Mouse (Mus musculus): ENCODE data around the gene Kcnd2. TPM values are rescaled to one million over a fixed set of nuclear protein-coding genes. Genes with fewer than 3 reads are reported as not detected.
"Not testable (repeated sequence)": the region's sequence is repeated elsewhere in the genome, so short reads cannot be mapped to it uniquely, and the experiment has no call there.

The Kcnd2 gene
- polyA plus RNA-seq, 1 experiment from 2014 or later: not detected

DNA sequence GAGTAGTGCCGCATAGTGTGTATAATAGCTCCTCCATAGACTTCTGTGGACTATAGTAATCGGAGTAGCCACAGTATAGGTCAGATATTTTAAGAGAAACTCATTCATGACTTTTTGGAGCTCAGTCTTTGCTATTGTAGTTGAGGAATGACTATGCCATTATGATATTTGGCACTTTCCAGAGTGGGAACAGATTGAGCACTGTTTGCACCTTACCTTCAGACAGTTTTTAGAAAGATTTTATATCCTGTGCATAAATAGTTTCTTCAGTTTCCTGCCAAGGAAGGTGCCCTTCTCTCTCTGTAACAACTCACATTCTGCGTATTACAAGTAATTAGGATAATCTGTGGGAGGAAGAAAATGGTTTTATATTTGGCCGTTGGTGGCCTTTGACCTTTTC lies 89.6 kb downstream of the Kcnd2 start:
- Histone ChIP-seq H3K9me3 (ENCODE audit: low read length) (no peaks in the 10 kb centered on the region), H3K4me2 (ENCODE audit: low read depth, low read length) (no peak overlapping the region), H3K27me3 (ENCODE audit: insufficient read depth, low read length) (no peaks in the 10 kb centered on the region), H3K4me1 (ENCODE audit: insufficient read depth) (no peaks in the 10 kb centered on the region), H3K9ac (replicated peaks) (no peak overlapping the region), H3K27ac (ENCODE audit: low read depth) (no peak overlapping the region), H3K36me3 (replicated peaks; ENCODE audit: insufficient read depth, low read length) (no peaks in the 10 kb centered on the region), H3K4me3 (ENCODE audit: low read depth, low read length) (no peak overlapping the region)
- 70% methylated on average over 4 of the region's 4 CpGs for WGBS (ENCODE audit: insufficient replicate concordance)
- DNase-seq (no peak), ATAC-seq (no peak)
- TF ChIP-seq CTCF (IDR thresholded peaks at IDR 0.05; ENCODE audit: low read depth): no peak
- TF ChIP-seq EP300 (IDR thresholded peaks at IDR 0.05; ENCODE audit: low read depth): no peak

DNA sequence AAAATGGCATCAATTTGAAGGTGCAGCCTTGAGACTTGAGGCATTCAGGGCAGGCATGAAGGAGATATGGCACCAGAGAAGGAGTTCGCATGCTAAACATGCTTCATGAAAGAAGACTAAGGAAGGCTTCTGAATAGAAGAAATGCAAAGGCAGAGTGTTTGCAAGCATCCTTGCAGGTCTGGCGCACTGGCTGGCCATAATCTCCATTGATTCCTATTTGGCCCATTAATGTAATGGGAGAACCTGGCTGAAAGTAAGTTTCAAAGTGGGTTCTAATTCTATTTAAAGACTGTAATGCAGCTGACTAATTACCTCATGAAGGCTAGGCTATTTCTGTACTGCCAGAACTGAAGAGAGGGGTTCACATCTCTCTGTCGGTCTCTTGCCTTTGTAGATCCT lies 94.9 kb downstream of the Kcnd2 start:
- H3K27ac ChIP-seq (ENCODE audit: low read depth): no peak overlapping the region
- DNase-seq (no peak), ATAC-seq (no peak)
- H3K4me2 ChIP-seq (ENCODE audit: low read depth, low read length): no peak overlapping the region
- H3K9me3 ChIP-seq (ENCODE audit: low read length): no peaks in the 10 kb centered on the region
- no peak overlapping the region for H3K4me3 ChIP-seq (ENCODE audit: low read depth, low read length)
- TF ChIP-seq CTCF (IDR thresholded peaks at IDR 0.05; ENCODE audit: low read depth) (no peak), EP300 (IDR thresholded peaks at IDR 0.05; ENCODE audit: low read depth) (no peak)
- H3K36me3 ChIP-seq (replicated peaks; ENCODE audit: insufficient read depth, low read length): no peaks in the 10 kb centered on the region
- H3K4me1 ChIP-seq (ENCODE audit: insufficient read depth): no peaks in the 10 kb centered on the region
- WGBS (ENCODE audit: insufficient replicate concordance): 76% methylated on average over 3 of the region's 3 CpGs
- H3K27me3 ChIP-seq (ENCODE audit: insufficient read depth, low read length): no peaks in the 10 kb centered on the region
- H3K9ac ChIP-seq (replicated peaks): no peak overlapping the region

DNA sequence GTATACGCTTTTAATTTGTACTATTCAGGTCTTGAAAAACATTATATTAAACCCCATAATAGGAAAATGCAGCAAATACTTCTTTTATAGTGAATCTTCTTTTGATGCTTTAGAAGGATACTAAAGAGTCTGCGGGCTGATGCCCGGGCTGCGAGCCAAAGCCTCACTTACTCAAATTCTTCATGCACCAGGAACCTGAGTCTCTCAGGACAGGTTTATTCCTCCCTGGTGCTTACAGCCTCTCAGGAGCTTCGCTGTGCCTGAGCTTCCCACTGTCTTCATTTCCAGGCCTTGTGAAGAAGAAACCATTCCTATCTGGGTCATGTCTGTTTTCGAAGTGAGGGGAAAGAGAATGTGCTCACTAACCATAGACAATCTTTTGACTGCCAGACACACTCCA lies 106.1 kb downstream of the Kcnd2 start:
- 70% methylated on average over 6 of the region's 6 CpGs for WGBS (ENCODE audit: insufficient replicate concordance)
- Histone ChIP-seq H3K9ac (replicated peaks) (no peak overlapping the region), H3K27ac (ENCODE audit: low read depth) (no peak overlapping the region), H3K36me3 (replicated peaks; ENCODE audit: insufficient read depth, low read length) (no peaks in the 10 kb centered on the region), H3K4me2 (ENCODE audit: low read depth, low read length) (no peak overlapping the region), H3K9me3 (ENCODE audit: low read length) (no peaks in the 10 kb centered on the region), H3K4me3 (ENCODE audit: low read depth, low read length) (no peak overlapping the region), H3K27me3 (ENCODE audit: insufficient read depth, low read length) (no peaks in the 10 kb centered on the region), H3K4me1 (ENCODE audit: insufficient read depth) (no peaks in the 10 kb centered on the region)
- DNase-seq: no peak
- ATAC-seq: no peak
- TF ChIP-seq CTCF (IDR thresholded peaks at IDR 0.05; ENCODE audit: low read depth): no peak
- TF ChIP-seq EP300 (IDR thresholded peaks at IDR 0.05; ENCODE audit: low read depth): no peak

DNA sequence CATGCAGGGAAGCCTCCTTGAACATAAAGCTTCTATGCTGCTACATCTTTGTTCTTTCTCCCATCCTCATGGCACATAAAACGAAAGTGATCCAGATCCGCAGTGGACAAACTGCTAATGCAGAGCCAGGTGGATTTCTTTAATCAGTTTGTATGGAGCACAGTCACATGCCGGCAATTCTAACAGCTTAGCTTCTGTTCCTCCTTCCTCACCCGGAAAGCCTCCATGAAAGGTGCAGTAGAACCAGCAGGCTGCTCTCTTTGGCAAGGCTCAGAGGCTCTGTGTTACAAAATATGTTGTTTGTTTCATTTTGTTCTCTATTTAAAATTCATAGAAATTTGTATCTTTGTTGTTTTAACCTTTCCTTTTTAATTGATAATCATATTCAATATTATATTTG lies 106.9 kb downstream of the Kcnd2 start:
- DNase-seq: no peak
- Histone ChIP-seq H3K27me3 (ENCODE audit: insufficient read depth, low read length) (no peaks in the 10 kb centered on the region), H3K4me1 (ENCODE audit: insufficient read depth) (no peaks in the 10 kb centered on the region), H3K9me3 (ENCODE audit: low read length) (no peaks in the 10 kb centered on the region), H3K36me3 (replicated peaks; ENCODE audit: insufficient read depth, low read length) (no peaks in the 10 kb centered on the region), H3K27ac (ENCODE audit: low read depth) (no peak overlapping the region), H3K9ac (replicated peaks) (no peak overlapping the region), H3K4me2 (ENCODE audit: low read depth, low read length) (no peak overlapping the region), H3K4me3 (ENCODE audit: low read depth, low read length) (no peak overlapping the region)
- TF ChIP-seq EP300 (IDR thresholded peaks at IDR 0.05; ENCODE audit: low read depth) (no peak), CTCF (IDR thresholded peaks at IDR 0.05; ENCODE audit: low read depth) (no peak)
- 79% methylated on average over 4 of the region's 4 CpGs for WGBS (ENCODE audit: insufficient replicate concordance)
- no peak for ATAC-seq

DNA sequence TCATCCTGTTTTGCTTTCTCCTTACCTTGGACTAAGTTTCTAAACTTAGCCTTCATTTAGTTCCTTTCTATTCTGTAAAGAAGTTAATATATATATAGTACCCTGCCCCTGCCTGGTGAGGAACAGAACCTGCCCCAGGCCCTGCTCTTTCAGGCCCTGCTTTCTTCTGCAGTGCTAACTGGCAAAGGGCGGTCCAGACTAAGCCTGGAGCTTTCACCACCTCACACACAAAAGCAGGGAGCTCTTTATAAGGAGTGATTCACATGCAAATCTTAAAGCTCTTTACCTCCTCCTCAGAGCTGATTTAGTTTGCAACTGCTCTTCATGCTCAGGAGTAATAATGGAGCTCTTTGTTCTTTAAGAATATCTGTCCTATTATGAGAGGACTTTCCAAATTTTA lies 109.9 kb downstream of the Kcnd2 start:
- Histone ChIP-seq H3K4me3 (ENCODE audit: low read depth, low read length) (no peak overlapping the region), H3K36me3 (replicated peaks; ENCODE audit: insufficient read depth, low read length) (no peaks in the 10 kb centered on the region), H3K9ac (replicated peaks) (no peak overlapping the region), H3K27me3 (ENCODE audit: insufficient read depth, low read length) (no peaks in the 10 kb centered on the region), H3K4me2 (ENCODE audit: low read depth, low read length) (no peak overlapping the region), H3K4me1 (ENCODE audit: insufficient read depth) (no peaks in the 10 kb centered on the region), H3K27ac (ENCODE audit: low read depth) (no peak overlapping the region), H3K9me3 (ENCODE audit: low read length) (no peaks in the 10 kb centered on the region)
- WGBS (ENCODE audit: insufficient replicate concordance): 63% methylated on average over 1 of the region's 1 CpGs
- DNase-seq (no peak), ATAC-seq (no peak)
- TF ChIP-seq EP300 (IDR thresholded peaks at IDR 0.05; ENCODE audit: low read depth): no peak
- no peak for TF ChIP-seq CTCF (IDR thresholded peaks at IDR 0.05; ENCODE audit: low read depth)

DNA sequence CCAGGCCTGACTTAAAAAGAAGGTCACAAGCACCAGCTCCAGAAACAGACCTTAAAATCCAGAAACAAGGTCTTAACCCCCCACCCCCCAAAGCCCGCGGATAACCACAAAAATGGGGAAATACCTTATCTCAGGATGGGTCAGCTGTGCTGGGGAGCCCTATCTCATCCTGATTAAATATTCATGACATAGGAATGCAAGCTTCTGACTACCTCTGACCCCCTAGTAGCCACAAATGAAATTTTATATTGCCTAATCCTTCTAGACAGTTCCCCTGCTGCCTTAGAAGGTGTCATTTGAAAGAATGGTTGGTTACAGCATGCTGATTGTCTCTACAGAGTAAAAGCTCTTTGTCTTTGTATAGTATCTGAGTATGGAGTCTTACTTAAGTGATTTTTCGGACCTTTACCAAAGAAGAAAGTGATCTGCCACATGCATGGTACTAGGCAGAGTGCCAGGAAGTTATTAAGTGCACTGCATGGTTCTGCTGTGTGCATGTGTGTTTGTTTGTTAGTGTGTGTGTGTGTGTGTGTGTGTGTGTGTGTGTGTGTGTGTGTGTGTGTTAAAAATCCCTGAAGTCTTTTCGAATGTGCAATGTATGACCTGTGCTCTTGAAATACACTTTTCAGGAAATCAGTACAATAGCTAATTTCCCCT lies 111.9 kb downstream of the Kcnd2 start:
- Histone ChIP-seq H3K4me3 (ENCODE audit: low read depth, low read length) (no peak overlapping the region), H3K4me1 (ENCODE audit: insufficient read depth) (no peaks in the 10 kb centered on the region), H3K27me3 (ENCODE audit: insufficient read depth, low read length) (no peaks in the 10 kb centered on the region), H3K36me3 (replicated peaks; ENCODE audit: insufficient read depth, low read length) (no peaks in the 10 kb centered on the region), H3K9me3 (ENCODE audit: low read length) (no peaks in the 10 kb centered on the region), H3K9ac (replicated peaks) (no peak overlapping the region), H3K4me2 (ENCODE audit: low read depth, low read length) (no peak overlapping the region), H3K27ac (ENCODE audit: low read depth) (no peak overlapping the region)
- no peak for TF ChIP-seq CTCF (IDR thresholded peaks at IDR 0.05; ENCODE audit: low read depth)
- ATAC-seq (no peak), DNase-seq (no peak)
- 22% methylated on average over 4 of the region's 4 CpGs for WGBS (ENCODE audit: insufficient replicate concordance)

DNA sequence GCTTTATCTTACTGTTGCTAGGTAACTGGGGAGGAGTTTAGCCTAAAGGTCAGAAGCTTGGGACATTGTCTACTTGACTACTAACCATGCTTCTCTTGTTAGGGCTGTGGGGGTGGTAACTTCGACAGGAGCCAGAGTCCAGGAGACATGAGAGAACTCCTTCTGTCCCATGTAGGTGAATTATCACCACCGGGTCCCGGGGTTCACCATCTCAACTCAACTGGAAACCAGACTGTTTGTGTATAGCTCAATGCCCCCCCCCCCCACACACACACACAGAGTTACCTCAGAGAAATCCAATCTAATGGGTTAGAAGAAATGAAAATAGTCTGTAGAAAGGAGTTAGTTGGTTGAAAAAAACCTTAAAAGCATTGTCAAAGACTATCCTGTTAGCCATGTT lies 170.0 kb downstream of the Kcnd2 start:
- H3K36me3 ChIP-seq (replicated peaks; ENCODE audit: insufficient read depth, low read length); H3K9ac ChIP-seq (replicated peaks); ATAC-seq; H3K4me3 ChIP-seq (ENCODE audit: low read depth, low read length); H3K4me1 ChIP-seq (ENCODE audit: insufficient read depth); DNase-seq; H3K27me3 ChIP-seq (ENCODE audit: insufficient read depth, low read length); H3K4me2 ChIP-seq (ENCODE audit: low read depth, low read length); H3K27ac ChIP-seq (ENCODE audit: low read depth); H3K9me3 ChIP-seq (ENCODE audit: low read length): not testable (repeated sequence)
- WGBS (ENCODE audit: insufficient replicate concordance): 70% methylated on average over 3 of the region's 3 CpGs
